Mouse (Mus musculus) embryo, embryonic 11.5 days (tissue): ENCODE measurements at regions not wholly inside any gene's neighbourhood (a gene's known extent, or its start where the extent isn't known, plus 50 kb on each side); places are given as distances from the start of the nearest gene placed in this dataset.

Source experiments
- DNase-seq: peaks from one replicate; pipeline ENCODE4 v3.0.0-alpha.2; 2012; ENCODE audit warnings: low read depth, low spot score

DNA sequence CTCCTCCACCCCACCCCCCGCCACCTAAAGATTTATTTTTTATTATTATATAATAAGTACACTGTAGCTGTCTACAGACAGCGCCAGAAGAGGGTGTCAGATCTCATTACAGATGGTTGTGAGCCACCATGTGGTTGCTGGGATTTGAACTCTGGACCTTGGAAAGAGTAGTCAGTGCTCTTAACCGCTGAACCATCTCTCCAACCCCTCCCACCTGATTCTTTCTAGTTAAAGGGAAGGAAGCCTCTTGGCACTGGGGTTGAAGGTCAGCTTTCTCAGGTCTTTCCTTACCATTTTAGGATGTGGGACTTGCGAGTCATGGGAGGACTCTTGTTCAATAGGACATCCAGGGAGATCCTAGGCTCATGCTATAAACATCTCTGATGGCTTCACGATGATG is 54.7 kb downstream of the Hes1 start:
- no peak for DNase-seq

GRCm38 (mm10) chr16:30120330-30121265 is 56.4 kb downstream of the Hes1 start:
- DNase-seq: no peak

DNA sequence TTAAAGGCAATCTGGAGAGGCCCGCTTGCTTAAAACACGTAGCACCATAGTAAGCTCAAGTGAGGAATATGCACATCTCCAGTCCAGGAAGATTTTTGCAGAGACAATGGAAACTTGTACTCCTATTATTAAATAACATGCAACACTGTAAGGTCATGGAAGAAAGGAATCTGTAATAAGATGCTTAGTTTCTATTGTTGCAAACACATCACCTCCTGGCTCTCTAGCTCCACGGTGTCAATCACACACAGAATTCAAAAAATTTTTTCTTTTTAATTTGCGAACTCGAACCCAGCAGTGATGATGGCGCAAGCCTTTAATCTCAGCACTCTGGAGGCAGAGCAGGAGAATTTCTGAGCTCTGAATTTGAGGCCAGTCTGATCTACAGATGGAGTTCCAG is 57.4 kb downstream of the Hes1 start:
- no peak for DNase-seq

DNA sequence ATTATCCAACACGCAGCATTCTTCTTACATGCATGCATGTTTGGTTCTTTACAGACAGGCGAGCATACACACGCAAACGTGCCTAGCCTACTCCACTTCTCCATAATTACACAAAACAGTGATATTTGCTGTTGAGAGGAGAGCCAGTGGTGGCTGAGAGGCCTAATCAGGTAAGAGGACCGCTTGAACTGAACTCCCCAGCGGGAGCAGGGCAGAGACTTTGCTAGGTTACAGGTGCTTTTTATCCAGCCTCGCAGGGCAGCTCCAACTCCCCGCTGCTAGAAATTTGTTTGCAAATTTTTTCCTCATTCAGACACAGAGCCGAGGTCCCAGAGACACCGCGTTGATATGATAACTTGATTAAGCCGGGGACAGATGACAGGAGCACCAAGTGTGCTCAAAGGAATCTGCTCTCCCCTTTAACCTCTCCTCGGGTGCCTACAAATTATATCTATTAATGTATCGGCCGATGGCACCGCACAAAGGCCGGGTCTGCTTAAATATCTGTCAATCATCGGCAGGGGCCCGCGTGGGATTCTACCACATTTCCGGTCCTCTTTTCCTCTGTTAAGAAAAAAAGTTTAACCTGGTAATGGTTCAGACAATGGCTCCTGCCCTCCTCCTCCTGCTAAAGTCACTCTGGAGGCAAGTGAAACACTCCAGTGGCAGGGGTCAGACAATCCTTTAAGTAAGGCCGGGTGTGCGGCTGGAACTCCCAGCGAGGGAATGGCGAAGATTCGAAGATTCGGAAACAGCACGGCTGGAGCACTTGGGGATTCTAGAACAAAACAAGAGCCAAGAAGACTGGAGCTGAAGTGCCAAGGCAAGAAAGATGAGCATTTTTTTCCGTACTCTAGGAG is 58.3 kb downstream of the Hes1 start:
- no peak for DNase-seq

GRCm38 (mm10) chr16:30127015-30127414 is 62.8 kb downstream of the Hes1 start:
- no peak for DNase-seq

DNA sequence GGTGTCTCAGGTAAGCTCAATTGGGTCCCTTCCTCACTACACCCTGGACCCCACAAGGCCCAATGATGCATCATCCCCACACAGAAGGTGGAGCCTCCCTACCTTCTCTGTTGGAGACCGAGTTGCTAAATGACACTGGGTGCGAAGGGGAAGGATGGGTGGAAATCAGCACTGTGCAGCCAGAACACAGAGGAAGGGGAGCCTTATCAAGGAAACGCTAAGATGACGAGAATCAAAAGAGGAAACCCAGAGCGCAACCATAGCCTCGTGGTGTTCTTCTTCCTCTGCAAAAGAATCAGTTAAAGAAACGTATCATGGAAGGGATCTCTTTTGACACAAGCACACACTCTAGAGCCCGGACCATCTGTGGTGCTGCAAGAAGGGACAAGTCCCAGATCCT is 64.6 kb downstream of the Hes1 start:
- DNase-seq: no peak

- no peak for DNase-seq
These were observed 65.3 kb downstream of the Hes1 start for GRCm38 (mm10) chr16:30129218-30130112.

DNA sequence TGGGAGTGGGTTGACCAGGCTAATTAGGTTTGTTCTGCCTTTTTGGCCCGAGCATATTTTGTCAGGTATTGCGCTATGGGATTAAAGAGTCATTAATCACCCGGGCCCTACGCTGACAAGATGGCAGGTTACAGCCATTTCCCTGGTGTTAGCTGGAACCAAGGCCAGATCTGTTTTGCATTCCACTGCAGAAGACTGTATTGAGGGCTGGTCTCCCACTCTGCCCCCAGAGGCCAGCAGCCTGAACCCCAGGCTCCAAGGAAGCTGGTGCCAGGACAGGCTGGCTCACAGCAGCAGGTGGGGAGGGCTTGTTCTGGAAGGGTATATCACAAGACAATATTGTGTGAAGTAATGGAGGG is 65.9 kb downstream of the Hes1 start:
- no peak for DNase-seq

DNA sequence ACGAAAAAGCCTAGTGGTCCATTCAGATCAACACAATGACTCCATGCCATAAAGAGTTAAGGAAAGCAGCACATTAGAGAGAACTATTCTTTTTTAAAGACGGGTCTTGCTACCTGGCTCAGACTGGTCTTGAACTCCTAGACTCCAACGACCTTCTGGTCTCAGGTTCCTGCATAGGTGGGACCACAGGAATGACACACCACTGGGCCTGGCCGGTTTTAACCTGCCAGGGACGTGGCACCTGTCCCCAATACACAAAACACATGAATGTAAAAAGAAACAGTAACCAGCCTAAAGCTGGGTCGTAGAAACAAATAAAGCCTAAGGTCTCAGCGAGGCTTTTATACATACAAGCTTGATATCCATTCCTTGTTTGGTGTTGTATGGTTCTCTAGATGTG is 67.9 kb downstream of the Hes1 start:
- no peak for DNase-seq

DNA sequence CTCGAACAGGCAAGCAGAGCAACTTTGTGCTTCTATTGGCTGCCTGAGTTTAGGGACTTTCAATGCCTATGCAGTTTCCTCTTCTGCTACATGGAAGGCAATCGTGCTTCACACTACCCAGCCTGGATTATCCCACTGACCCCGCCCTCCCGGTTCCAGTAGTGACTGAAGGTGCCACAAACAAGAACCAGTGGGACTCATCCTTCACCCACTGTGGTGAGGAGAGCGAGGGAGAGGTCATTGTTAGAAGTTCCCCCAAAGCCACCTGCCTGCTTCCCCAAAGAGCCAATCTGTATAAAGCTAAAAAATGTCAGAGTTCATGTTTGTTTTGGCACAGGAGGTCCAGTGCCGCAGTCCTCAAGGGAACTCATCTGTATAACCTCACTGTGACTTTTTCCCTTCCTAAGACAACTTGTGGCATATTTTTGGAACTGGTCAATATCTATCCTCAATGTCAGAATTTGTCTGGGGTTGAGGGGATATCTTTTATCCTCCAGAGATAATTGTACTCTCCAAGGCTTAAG is 70.5 kb downstream of the Hes1 start:
- DNase-seq: no peak

DNA sequence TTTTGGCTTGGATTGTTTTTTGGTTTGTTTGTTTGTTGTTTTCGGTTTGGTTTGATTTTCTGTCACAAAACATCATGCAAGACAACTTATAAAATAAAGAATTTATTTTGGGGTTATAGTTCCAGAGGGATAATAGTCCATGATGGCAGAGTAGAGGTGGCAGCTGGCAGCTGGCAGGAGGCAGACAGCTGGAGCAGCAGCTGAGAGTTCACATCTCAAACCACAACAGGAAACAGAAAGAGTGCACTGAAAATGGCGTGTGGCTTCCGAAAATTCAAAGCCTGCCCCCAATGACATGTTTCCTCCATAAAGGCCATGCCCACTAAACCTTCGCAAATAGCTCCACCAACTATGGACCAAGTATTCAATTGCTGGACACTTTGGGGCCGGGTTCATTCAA is 72.7 kb downstream of the Hes1 start:
- no peak for DNase-seq

DNA sequence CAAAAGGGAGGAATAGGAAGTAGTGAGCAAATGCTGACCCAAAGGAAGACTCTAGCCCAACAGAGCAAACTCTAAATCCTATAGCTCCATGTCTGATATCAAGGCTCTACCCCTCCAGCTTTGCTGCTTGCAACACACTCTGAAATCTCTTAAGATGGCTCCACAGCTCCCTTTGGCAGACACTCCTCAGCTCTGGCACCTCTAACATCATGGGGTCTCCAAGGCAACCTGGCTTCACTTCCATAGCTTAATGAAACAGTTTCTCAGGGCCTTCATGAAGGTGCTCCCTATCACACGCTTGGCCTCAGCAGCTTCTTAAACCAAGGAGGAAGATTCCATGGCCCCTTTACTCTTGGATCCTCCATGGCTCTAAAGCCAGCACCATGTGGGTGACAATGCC is 73.6 kb downstream of the Hes1 start:
- DNase-seq: no peak

DNA sequence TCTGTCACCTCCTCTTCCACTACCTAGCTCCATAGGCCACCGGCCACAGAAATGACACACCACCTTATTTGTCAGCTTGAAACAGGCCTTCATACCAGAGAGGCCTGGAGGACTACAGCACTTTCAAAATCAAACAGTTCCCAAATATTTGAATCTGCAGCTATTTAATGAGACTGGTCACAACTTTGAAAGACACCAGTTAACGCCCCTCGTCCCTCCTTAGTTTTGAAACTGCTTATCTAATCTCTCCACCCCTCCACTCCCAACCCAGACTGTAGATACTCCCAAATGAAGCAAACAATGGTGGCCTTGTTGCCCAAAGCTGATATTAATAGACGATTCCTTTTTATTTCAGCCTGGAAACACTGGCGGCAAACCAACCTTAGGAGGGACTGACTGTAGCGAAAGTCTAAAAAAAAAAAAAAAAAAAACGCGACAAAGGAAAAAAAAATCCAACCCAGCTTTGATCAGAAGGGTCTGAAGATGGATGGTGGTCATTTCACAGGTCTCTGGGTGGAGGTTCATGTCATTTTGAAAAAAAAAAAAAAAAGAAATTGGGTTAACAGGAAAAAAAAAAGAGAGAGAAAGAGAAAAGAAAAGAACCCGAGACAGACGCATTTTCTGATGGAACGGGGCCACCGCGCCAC is 80.8 kb downstream of the Hes1 start:
- no peak for DNase-seq

DNA sequence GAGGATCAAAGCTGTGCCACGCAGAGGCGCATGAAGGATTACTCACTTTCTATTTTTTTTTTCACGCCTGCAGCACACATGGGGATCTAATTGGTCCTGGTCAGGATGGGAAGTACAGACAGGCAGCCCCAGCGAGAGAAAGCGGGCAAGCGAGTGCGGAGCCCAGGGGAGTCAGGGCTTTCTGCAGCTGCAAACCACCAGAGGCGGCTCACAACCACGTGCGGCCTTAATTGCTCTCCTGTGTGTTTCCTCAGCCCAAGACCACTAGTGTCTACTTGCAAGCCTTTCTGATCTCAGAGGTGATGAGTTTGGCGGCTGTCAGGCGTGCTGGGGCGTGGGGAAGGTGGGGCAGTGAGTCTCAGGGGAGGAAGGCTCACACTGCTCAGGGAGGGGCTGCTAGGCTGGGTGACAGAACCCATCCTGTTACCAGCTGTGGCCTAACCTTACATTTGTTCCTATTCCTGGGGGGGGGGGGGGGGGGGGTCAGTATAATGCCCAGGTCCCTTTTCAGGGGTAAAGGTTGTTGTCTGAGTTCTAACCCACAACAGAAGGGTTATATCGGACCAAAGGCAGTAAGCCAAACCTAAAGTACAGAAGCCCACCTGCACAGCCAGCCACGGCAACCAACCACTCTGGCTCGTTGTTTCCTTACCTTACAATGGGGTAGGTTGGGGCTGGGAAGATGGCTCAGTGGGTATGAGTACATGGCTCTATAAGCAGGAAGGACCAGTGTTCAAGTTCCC is 81.5 kb downstream of the Hes1 start:
- DNase-seq: no peak

- DNase-seq: no peak
These were observed 82.0 kb downstream of the Hes1 start for GRCm38 (mm10) chr16:30146208-30146525.

DNA sequence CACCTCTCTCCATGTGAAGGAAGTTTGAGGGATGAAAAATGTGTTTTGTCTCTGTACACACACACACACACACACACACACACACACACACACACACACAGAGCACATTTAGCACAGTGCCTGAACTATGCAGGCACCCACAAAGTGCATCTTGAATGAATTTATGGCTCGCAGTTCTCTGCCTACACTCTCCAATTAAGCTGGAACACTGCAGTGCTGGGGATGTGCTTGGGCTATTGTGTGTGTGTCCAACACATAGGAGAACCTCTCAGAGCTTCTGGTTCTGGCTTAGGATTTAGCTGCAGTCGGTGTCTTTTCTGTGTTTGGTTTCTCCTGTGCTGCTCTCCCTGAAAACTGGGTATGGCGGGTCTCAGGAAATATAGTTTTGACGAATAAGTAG is 83.1 kb downstream of the Hes1 start:
- no peak for DNase-seq

DNA sequence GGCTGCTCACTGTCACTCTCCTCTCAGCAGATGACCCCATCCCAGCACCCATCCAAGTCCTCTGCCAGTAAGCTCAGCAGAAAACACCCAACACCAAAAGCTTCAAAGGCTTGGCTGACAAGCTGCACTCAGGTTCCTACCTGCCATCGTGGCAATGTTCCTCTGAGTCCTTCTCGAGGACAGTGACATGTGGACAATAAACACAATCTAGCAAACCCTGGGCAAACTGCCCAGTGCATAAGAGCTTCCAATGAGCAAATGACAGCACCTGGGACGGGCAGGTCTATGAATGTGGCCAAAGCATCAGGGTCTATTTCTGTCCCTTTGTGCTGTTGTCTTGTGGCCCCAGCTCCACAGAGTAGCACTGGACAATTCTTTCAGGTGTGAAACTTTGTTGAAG is 86.9 kb downstream of the Hes1 start:
- no peak for DNase-seq

DNA sequence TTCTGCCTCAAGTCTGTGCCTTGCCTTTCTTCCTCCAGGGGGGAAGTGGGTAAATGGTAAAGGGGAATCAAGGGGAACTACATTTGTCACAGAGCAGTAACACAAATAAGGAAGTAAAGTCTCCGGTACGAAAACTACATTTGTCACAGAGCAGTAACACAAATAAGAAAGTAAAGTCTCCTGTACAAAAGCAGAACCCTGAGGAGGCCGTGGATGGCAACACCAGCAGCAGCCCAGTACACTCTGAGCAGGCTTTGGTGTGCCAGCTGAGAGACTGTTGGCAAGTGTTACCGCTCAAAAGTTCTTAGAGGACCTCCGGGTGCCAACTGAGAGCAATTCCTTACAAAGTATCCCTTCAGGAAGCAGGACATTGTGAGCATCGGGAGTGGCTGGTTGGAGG is 90.9 kb downstream of the Hes1 start:
- no peak for DNase-seq

DNA sequence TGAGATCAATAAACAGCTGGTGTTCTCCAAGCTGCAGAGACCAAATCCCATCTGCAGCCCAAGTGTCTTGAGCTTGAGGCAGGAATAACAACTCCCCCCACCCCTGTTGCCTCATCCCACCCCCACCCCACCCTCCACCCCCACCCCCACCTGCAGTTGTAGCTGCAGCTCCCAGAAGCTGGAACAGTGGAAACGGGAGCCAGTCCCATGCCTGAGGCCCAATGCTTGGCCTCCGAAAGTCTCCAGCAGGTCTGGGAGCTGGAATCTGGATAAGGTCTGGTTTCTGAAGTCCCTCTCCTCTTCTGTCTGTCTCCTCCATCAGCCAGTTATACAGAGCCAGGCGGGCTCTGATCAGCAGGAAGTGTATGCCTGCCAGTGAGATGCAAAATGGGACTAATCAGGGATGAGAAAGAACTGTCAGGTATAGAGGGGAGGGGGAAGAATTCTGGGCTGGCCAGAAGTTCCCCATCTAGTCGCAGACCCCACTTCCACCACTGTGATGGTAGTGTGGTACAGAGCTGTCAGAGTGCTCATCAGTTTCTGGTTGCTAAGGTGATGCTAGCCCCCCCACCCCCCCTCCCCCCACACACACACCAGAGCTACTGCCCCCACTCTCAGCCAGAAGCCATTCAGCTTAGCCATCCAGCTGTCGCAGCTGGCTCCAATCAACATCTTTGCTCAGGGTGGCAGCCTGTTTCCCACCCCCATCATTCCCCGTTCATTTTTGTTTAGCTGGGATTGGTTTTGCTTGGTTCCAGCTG is 91.5 kb downstream of the Hes1 start:
- no peak for DNase-seq

DNA sequence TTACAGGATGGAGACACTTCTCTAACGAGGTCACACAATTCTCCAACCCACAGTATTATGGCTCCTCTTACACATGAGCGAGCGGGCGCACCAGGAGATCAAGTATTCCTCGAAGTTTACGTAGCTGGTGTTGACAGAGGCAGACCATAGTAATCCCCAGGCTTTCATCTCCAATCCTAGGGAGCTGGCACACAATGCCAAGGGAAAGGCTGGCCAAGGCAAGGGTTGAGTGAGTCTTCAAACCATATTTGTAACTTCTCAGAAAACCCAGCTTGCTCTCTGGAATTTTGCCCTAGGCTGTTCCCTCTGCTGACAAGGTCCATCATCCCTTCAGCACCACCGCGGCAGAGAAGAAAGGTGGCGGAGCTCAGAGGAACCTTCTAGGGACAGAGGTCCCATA is 94.0 kb downstream of the Hes1 start:
- DNase-seq: no peak
